Mouse (Mus musculus): Measurements from ENCODE around the gene Olfr1434.
"Not testable (repeated sequence)": the region's sequence is repeated elsewhere in the genome, so short reads cannot be mapped to it uniquely, and the experiment has no call there.

Olfr1434 gene

DNA sequence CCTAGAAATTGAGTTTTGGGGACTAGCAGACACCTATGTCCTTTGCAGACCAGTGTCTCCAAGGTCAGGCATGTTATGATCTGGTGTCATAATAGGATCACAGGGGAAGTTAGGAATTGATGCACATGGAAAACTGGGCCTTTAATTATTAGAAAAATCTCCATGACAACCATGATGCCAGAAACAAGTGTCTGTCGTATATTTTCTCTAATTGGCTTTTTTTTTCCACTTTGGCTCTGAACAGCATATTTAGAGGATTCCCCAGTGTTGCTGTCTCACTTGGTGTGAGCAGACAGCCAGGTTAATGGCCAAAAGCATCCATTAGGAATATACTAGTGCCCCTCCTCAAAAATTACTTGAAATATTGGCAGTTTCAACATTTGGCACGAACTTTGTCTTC lies at the start of gene Olfr1434:
Olfr1434 (plus strand) TSS at position 301 of the 400 bp plus-strand sequence.
- no peak for DNase-seq

DNA sequence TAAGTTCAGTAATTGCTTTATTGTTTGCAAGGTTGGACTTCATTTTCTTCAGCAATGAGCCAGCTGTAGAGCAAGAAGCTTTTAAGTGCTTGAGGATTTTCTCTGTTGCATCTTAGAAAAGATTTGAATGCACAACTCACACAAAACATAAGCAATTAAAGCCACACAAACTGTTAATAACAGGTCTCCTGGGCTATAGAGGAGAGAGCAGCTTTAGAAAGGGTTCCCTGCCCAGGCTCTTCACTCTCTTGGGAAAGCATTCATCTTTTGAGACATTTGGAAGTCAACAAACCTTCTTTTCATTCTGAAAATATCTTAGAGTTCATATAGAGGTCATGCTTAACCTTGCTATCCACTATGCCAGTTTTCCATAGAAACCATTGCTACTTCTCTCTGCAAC lies 47.2 kb upstream of the Olfr1434 start, which contains the start of gene Olfr1432:
Olfr1432 (minus strand) TSS at position 101 of the 400 bp plus-strand sequence.
- DNase-seq = not testable (repeated sequence)

DNA sequence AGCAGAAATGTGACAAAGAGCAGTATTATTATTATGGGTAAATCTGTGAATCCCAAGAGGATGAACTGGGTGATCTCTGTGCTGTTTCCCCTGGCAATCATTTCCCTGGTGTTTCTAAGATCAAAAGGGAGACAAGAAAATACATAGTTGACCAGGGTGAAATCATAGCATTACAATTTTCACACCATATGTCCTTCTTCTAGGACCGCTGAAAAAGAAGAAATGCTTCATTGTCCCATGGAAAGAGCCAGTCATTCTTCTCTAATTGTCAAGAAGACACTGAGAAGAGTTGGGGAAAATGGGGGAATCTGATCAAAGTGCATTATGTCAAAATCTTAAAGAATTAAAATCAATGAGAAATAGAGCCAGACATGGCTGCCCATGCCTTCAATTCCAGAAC lies 38.1 kb upstream of the Olfr1434 start, which contains the start of gene Olfr262:
Olfr262 (minus strand) TSS at position 101 of the 400 bp plus-strand sequence.
- no peak for DNase-seq

DNA sequence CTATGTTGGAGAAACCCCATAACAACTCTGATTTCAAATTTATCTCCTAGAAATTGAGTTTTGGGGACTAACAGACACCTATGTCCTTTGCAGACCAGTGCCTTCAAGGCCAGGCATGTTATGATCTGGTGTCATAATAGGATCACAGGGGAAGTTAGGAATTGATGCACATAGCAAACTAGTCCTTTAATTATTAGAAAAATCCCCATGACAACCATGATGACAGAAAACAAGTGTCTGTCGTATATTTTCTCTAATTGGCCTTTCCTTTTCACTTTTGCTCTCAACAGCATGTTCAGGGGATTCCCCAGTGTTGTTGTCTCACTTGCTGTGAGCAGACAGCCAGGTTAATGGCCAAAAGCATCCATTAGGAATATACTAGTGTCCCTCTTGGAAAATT lies 18.9 kb upstream of the Olfr1434 start, which contains the start of gene Olfr235:
Olfr235 (plus strand) TSS at position 301 of the 400 bp plus-strand sequence.
- no peak for DNase-seq

DNA sequence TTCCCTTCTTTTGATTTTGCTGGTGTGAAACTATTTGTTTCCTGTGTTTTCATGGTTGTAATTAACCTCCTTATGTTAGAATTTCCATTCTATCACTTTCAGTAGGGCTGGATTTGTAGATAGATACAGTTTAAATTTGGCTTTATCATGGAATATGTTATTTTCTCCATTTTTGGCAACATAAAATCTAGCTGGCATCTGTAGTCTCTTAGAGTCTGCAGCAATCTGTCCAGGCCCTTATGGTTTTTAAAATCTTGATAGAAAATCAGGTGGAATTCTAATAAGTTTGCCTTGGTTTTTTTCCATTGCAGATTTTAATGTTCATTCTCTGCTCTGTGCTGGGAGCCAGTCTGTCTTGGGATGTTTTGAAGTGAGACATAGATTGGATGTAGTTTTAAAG lies 13.3 kb downstream of the Olfr1434 start:
- no peak for DNase-seq

DNA sequence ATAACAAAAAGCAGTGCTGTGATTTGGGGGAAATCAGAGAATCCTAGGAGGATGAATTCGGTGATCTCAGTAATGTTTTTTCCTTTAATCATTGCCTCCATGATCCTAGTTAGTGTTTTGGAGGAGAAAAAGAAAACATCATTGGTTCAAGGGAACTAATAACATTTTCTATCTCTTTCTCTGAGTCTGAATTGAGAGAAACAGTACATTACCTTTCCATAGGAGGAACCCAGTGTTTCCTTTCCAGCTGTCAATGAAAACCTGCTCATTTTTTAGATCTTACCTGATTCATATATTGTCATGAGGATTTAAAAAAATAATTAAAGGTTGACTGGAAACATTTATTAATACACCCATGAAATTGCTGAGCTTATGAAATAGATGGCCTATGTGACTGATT lies 19.4 kb downstream of the Olfr1434 start, which contains the start of gene Olfr1436:
Olfr1436 (minus strand) TSS at position 101 of the 400 bp plus-strand sequence.
- not testable (repeated sequence) for DNase-seq

DNA sequence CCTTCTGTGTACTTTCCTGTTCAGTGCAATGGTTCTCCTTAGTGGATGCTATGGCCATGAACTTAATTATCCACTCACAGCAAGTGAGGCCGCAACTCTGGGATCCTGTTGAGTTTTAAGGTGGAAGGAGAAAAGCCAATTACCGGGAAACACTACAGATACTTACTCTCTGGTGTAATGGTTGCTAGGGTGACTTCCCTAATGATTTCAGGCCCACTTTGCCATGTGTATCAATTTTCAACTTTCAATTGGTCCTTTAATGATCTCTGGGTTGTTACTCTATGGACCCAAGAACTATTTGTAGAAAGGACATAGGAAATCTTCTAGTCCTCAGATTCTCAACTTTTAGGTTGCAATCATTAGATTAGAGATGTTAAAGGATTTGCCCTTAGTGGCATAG lies 45.3 kb downstream of the Olfr1434 start, which contains the start of gene Olfr1437:
Olfr1437 (minus strand) TSS at position 101 of the 400 bp plus-strand sequence.
- DNase-seq = no peak
